Mouse (Mus musculus) liver, embryonic 11.5 days (tissue): Measurements from ENCODE around the gene Ncam2. TPM values are rescaled to one million over a fixed set of nuclear protein-coding genes. Genes with fewer than 3 reads are reported as not detected.
"Not testable (repeated sequence)": the region's sequence is repeated elsewhere in the genome, so short reads cannot be mapped to it uniquely, and the experiment has no call there.

Source experiments
- ATAC-seq: fragments of 200-750 bp; cut with Nextera tagmentation; replicated peaks from 2 replicates; pipeline ENCODE4 v1.8.0; 2017; ENCODE audit warnings: moderate number of reproducible peaks, mild to moderate bottlenecking, moderate TSS enrichment, moderate library complexity; ENCODE audit not compliant: low FRiP score
- DNase-seq: peaks from one replicate; pipeline ENCODE4 v3.0.0-alpha.2; 2017; ENCODE audit warnings: low spot score
- H3K27ac ChIP-seq: fragments of 300-500 bp; sonication (generic); 2 replicates; pipeline ENCODE4 v1.5.1; 2014; ENCODE audit warnings: mild to moderate bottlenecking, low read depth, low read length, control low read depth
- H3K27me3 ChIP-seq: fragments of 300-500 bp; sonication (generic); replicated peaks from 2 replicates; pipeline ENCODE4 v1.6.1; 2014; ENCODE audit warnings: low read length, mixed read lengths; ENCODE audit not compliant: control insufficient read depth, insufficient read depth
- H3K36me3 ChIP-seq: fragments of 300-500 bp; sonication (generic); 2 replicates; pipeline ENCODE4 v1.6.1; 2014; ENCODE audit warnings: mild to moderate bottlenecking, low read length, moderate library complexity, mixed read lengths; ENCODE audit not compliant: control insufficient read depth, insufficient read depth
- H3K4me1 ChIP-seq: fragments of 300-500 bp; sonication (generic); replicated peaks from 2 replicates; pipeline ENCODE4 v1.6.1; 2014; ENCODE audit warnings: low read length, mixed read lengths; ENCODE audit not compliant: control insufficient read depth, insufficient read depth
- H3K4me2 ChIP-seq: fragments of 300-500 bp; sonication (generic); 2 replicates; pipeline ENCODE4 v1.6.1; 2014; ENCODE audit warnings: mild to moderate bottlenecking, control low read depth, moderate library complexity
- H3K4me3 ChIP-seq: fragments of 300-500 bp; sonication (generic); 2 replicates; pipeline ENCODE4 v1.5.1; 2014; ENCODE audit warnings: low read depth, low read length, control low read depth
- H3K9ac ChIP-seq: fragments of 300-500 bp; sonication (generic); 2 replicates; pipeline ENCODE4 v1.6.1; 2014; ENCODE audit warnings: low read depth, low read length, control low read depth
- H3K9me3 ChIP-seq: fragments of 300-500 bp; sonication (generic); 2 replicates; pipeline ENCODE4 v1.6.1; 2016; ENCODE audit warnings: low read length, inconsistent platforms, mixed read lengths; ENCODE audit not compliant: control insufficient read depth
- WGBS: fragments of 180-500 bp; shearing (Covaris S2); extraction: QIAGEN DNeasy Blood & Tissue Kit; methylation state at CpG from one replicate; pipeline ENCODE4 v1.1.7; 2014; 5-methylcytosine and 5-hydroxymethylcytosine counted together
- polyA plus RNA-seq: library from polyadenylated mRNA; unstranded; fragments of >200 nt; fragmentation: Nextera tagmentation; extraction: Ambion mirVana; gene quantifications from 2 replicates; pipeline ENCODE4 v1.2.1, GENCODE M21; 2014

Ncam2 gene
- polyA plus RNA-seq, 1 experiment from 2014 or later: 0.23 TPM

- Histone ChIP-seq H3K27me3 (no peaks in the 10 kb centered on the region), H3K9me3 (no peaks in the 10 kb centered on the region), H3K36me3 (no peaks in the 10 kb centered on the region), H3K4me2 (no peak overlapping the region), H3K4me3 (no peak overlapping the region), H3K9ac (no peak overlapping the region), H3K27ac (no peak overlapping the region), H3K4me1 (no peaks in the 10 kb centered on the region)
- no peak for ATAC-seq
- no peak for DNase-seq
- 92% methylated on average over 2 of the region's 2 CpGs for WGBS
Observed at GRCm38 (mm10) chr16:81454472-81454871, 254.0 kb downstream of the Ncam2 start.

GRCm38 (mm10) chr16:81462731-81463130 is 262.2 kb downstream of the Ncam2 start:
- not testable (repeated sequence) for H3K4me1 ChIP-seq, H3K4me2 ChIP-seq, H3K9me3 ChIP-seq, H3K27ac ChIP-seq, H3K27me3 ChIP-seq, H3K4me3 ChIP-seq, H3K9ac ChIP-seq, DNase-seq, H3K36me3 ChIP-seq, ATAC-seq
- WGBS: 84% methylated on average over 2 of the region's 2 CpGs

GRCm38 (mm10) chr16:81472925-81473324 is 272.4 kb downstream of the Ncam2 start:
- Histone ChIP-seq H3K4me3 (no peak overlapping the region), H3K4me1 (no peaks in the 10 kb centered on the region), H3K4me2 (no peak overlapping the region), H3K9me3 (no peaks in the 10 kb centered on the region), H3K27ac (no peak overlapping the region), H3K27me3 (no peaks in the 10 kb centered on the region), H3K9ac (no peak overlapping the region), H3K36me3 (no peaks in the 10 kb centered on the region)
- DNase-seq (no peak), ATAC-seq (no peak)
- 45% methylated on average over 1 of the region's 1 CpGs for WGBS

- Histone ChIP-seq H3K4me2 (no peak overlapping the region), H3K27ac (no peak overlapping the region), H3K9me3 (no peaks in the 10 kb centered on the region), H3K4me1 (no peaks in the 10 kb centered on the region), H3K36me3 (no peaks in the 10 kb centered on the region), H3K4me3 (no peak overlapping the region), H3K9ac (no peak overlapping the region), H3K27me3 (no peaks in the 10 kb centered on the region)
- no peak for DNase-seq
- no peak for ATAC-seq
Observed at GRCm38 (mm10) chr16:81481058-81481457, 280.6 kb downstream of the Ncam2 start.

- no peak overlapping the region for H3K9ac ChIP-seq
- WGBS: 82% methylated on average over 2 of the region's 2 CpGs
Observed at GRCm38 (mm10) chr16:81496111-81496510, 295.6 kb downstream of the Ncam2 start.

GRCm38 (mm10) chr16:81502578-81502977 is 302.1 kb downstream of the Ncam2 start:
- H3K4me3 ChIP-seq: no peak overlapping the region
- H3K9me3 ChIP-seq: no peaks in the 10 kb centered on the region
- H3K27me3 ChIP-seq: no peaks in the 10 kb centered on the region
- WGBS: 73% methylated on average over 2 of the region's 2 CpGs
- no peak overlapping the region for H3K9ac ChIP-seq
- no peak for ATAC-seq
- H3K36me3 ChIP-seq: no peaks in the 10 kb centered on the region
- H3K4me1 ChIP-seq: no peaks in the 10 kb centered on the region
- no peak overlapping the region for H3K27ac ChIP-seq
- no peak overlapping the region for H3K4me2 ChIP-seq
- DNase-seq: no peak

More at GRCm38 (mm10) chr16:81496111-81496510, 295.6 kb downstream of the Ncam2 start:
- H3K4me3 ChIP-seq: no peak overlapping the region
- no peak for ATAC-seq
- H3K9me3 ChIP-seq: no peaks in the 10 kb centered on the region
- H3K36me3 ChIP-seq: no peaks in the 10 kb centered on the region
- DNase-seq: no peak
- no peak overlapping the region for H3K27ac ChIP-seq
- no peaks in the 10 kb centered on the region for H3K27me3 ChIP-seq
- H3K4me1 ChIP-seq: no peaks in the 10 kb centered on the region
- H3K4me2 ChIP-seq: no peak overlapping the region

GRCm38 (mm10) chr16:81536230-81536629 is 335.7 kb downstream of the Ncam2 start:
- H3K4me3 ChIP-seq: no peak overlapping the region
- no peak overlapping the region for H3K9ac ChIP-seq
- no peak overlapping the region for H3K4me2 ChIP-seq
- no peak for ATAC-seq
- H3K36me3 ChIP-seq: no peaks in the 10 kb centered on the region
- H3K4me1 ChIP-seq: no peaks in the 10 kb centered on the region
- no peaks in the 10 kb centered on the region for H3K9me3 ChIP-seq
- DNase-seq: no peak
- H3K27ac ChIP-seq: no peak overlapping the region
- H3K27me3 ChIP-seq: no peaks in the 10 kb centered on the region
- WGBS: 64% methylated on average over 3 of the region's 3 CpGs

GRCm38 (mm10) chr16:81587565-81588107 is 387.1 kb downstream of the Ncam2 start:
- Histone ChIP-seq H3K27me3 (no peaks in the 10 kb centered on the region), H3K4me3 (no peak overlapping the region), H3K36me3 (no peaks in the 10 kb centered on the region), H3K4me2 (no peak overlapping the region), H3K4me1 (no peaks in the 10 kb centered on the region), H3K27ac (no peak overlapping the region), H3K9me3 (no peaks in the 10 kb centered on the region), H3K9ac (no peak overlapping the region)
- WGBS: 77% methylated on average over 4 of the region's 4 CpGs
- ATAC-seq: no peak
- no peak for DNase-seq

- no peaks in the 10 kb centered on the region for H3K4me1 ChIP-seq
- H3K4me3 ChIP-seq: no peak overlapping the region
- H3K9ac ChIP-seq: no peak overlapping the region
- H3K9me3 ChIP-seq: no peaks in the 10 kb centered on the region
- no peak overlapping the region for H3K4me2 ChIP-seq
- H3K27ac ChIP-seq: no peak overlapping the region
- no peaks in the 10 kb centered on the region for H3K27me3 ChIP-seq
- ATAC-seq: no peak
- 50% methylated on average over 6 of the region's 6 CpGs for WGBS
- H3K36me3 ChIP-seq: no peaks in the 10 kb centered on the region
- DNase-seq: no peak
Observed at GRCm38 (mm10) chr16:81623276-81623675, 422.8 kb downstream of the Ncam2 start.
